Mouse (Mus musculus) Muller cell, postnatal 12 days (primary cell): ENCODE measurements around the gene Negr1.

Source experiments
- DNase-seq: peaks from one replicate; pipeline ENCODE4 v3.0.0-alpha.2; 2015; ENCODE audit errors: inconsistent ontology term

Negr1 gene

DNA sequence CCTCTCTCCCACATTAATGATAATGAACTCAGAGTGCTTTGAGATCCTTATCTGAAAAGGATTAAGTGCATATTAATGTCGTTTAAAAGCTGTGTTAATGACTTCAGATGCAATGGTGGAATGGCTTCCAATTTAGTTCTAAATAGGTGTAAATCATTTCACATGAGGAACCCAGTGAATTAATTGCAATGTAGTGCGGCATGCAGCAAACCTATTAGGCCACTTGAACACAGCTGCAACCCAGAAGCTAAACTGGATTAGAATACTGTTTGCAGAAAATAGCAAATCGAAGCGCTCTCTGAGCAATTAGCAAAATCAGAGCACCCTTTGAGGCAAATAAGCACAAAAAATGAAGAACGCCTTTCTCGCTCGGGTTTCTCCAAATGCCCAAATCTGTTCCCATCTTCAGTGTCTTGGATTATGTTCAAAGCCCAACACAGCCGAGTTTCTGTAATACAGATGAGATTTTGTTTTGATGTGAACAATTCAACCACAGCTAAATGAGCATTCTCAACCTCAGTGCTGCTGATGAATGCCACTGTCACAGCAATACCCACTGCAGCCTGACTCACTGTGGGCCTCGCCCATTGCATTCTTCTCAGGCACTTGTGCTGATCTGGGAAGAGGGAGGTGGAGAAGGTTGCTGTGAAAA, 342.5 kb downstream of the Negr1 start:
- peak; percentile 95 for DNase-seq

DNA sequence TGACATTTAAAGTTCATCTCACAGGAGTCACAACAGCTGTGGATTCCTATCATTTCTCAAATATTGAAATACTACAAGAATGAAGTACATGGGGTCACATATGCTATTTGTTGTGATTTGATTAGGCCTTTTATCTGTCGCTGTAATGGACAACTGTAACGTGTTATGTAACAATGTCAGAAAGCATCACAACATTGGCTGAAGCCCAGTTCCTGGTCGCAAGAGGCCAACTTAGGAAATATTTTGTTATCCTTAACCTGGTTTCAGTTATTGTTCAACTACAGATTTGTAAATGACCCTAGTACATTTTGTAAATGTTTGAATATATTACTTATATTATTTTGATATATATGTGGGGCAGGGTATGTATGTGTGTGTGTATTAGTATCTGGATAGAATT, 351.2 kb downstream of the Negr1 start:
- DNase-seq: no peak

DNA sequence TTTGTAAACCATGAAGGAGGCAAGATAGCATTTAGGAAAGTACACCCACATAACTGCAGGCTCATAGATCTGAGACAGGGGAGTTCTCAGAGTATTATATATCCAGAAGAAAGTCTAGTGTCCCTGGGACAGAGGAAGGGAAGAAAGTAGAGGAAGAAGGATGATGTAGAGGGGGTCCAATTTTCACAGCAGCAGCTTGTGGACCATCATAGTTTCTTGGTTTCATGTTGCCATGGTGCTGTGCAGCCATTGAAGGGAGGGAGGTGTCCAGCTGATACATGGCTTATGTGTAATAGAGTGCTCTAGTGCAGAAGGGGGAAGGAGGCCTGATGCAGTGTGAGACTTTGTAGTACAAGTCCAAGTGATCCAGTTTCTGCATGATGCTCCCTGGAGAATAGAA, 359.8 kb downstream of the Negr1 start:
- DNase-seq: no peak

DNA sequence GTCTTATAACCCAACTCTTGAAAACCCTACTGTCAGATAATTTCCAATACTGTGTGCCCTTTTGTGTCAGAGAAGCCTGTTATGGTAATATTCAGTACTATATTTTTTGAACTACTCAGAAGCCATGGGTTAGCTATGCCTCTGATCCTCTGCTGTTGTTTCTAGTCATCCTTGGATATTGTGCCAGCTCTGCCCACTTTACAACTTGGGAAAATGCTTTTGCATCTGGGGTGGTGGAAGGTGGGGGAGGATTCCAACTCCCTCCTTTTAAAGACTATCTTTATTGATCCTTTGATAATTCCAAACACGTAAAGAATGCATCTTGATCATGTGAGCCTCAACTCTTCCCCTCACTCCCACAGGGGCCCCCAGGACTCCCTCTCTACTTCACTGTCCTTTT, 361.6 kb downstream of the Negr1 start:
- no peak for DNase-seq

DNA sequence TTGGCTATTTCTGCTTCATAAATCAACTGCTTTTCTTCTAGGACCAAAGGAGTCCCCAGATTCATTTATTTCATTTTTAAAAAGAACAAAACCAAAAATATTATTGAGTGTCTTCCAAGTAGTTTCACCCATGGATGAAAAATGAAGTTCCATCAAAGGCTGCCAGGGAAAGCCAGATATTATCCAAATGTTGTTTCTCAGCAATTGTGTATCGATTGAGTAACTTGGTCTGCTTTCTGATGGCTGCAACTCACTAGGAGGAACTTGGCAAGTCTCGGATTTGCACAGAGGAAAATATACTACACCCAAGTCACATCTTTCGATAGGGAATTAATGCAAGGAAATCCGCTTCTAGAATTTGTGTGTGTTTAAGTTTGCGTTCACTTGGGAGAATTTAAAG, 363.5 kb downstream of the Negr1 start:
- DNase-seq: no peak

DNA sequence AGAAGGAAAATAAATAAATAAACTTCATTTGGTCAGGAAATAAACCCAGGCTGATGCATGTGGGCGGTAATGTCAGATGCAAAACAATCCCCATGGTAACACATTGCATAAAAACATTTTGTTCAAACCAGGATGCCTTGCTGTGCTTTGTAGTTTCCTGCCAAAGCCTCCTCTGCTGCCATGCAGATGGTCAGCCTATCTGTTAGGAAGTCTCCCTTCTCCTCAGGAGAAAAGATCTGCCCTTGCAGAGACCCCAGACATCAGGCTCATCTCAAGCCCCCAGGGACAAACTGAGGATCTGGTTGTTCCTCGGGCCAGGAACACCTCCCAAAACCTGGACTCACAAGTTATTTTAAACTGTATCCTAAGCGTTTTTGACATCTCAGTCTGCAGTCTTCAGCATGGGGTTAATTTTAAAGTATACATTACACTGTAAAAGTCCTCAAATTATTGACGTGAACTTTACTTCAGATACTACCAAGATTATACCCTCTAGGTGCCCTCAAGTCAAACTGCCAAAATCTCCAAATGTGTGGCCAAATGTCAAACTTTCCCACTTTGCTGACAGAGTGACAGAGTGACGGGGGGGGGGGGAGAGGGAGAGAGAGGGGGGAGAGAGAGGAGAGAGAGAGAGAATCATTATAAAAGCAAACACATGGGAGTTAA, 366.9 kb downstream of the Negr1 start:
- no peak for DNase-seq

DNA sequence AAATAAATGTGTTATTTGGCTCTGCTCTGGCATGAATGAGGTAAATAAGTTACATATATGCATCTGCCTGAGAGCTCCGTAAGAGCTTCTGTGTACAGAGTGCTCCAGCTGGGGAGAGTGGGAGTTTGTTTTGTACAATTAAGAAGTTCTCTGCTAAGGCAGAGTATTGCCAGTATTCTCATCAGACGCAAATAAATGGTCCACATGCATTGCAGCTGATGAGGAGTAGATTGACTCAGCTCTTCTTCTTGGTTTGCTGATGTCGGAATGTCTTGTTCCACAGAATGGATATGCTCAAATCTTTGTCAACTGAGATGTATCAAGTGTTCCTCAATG, 367.4 kb downstream of the Negr1 start:
- no peak for DNase-seq

DNA sequence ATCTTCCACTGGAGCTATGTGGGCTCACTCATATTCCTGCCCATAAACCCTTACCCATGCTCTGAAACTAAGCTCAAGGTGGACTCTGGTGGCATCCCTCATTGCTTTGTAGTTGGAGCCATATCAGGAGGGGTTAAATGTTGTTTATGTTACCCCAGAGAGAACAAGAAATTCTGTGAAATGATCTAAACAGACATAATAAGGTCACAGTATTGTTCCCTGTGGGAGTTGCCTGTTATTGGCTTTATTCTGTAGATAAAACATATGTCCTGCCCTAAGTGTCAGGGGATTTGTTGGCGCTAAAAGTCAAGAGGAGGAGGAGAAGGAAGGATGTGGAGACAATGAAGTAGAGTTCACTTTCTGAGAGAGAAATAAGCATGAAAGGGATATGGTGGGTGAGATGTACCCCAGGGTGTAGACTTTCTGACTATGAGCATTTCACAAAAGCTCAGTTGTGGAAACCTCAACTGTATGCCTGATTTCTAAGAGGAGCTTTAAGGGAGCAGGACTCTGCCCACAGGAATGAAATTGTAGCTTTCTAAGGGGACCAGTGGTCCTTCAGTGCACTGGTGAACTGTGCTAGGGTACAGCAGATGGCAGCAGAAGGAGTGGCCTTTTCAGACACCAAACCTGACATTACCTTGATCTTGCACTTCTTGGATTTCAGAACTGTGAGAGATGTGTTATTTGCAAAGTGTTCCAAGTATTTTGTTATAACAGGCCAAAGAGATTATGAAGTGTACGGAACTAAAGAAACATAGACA, 368.3 kb downstream of the Negr1 start:
- DNase-seq: no peak

DNA sequence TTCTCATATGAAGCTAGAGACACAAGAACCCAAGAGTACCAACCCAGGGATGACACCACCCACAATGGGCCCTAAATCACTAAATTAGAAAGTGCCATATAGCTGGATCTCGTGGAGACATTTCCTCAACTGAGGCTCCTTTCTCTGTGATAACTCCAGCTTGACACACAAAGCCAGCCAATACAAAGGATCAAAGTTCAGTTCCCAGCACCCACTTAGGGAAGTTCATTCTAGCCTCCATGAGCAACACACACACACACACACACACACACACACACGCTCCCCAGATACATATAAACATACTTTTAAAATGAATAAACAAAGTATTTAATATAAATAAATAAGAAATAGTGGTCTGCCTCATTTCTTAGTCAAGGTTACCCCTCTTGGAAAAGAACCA, 369.4 kb downstream of the Negr1 start:
- no peak for DNase-seq

DNA sequence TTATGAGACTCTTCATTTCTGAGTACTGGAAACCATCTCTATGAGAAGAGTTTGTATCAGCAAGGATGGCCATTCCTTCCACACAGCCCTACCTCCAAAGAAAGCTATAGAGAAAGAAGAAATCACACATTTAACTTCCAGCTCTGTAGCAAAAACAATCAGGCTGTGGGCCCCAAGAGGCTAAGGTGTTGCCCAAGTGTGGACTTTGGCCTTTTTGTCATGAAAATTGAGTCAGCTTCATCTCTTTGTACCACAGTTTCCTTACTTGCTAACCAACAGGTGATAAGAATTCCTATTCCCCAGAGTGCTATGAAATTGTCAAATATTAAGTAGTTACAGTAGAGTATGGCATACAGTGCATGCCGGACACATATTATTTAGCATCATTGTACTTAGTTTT, 369.9 kb downstream of the Negr1 start:
- DNase-seq: no peak

DNA sequence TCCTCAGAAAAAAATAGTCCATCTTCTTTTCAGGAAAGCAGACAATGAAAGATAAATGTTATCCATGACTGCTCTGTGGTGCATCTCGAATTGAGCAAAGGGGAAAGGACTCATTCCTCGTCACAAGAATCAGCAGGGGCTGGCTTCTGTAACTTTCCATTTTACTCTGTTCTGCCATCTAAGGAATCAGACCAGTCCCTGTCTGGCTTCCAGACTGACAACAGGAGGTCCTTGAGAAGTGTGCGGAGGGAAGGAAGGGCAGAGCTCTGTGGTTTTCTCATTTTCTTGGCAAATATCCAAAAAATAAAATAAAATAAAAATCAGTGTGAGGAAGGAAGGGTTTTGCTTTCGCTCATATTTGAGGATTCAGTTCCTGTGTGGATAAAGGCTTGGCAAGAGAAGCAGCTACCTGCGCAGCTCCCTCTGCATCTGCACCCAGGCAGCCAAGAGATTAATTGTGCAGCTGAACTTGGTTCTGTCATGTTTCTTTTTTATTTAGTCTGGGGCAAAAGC, 373.2 kb downstream of the Negr1 start:
- peak; percentile 41 for DNase-seq

DNA sequence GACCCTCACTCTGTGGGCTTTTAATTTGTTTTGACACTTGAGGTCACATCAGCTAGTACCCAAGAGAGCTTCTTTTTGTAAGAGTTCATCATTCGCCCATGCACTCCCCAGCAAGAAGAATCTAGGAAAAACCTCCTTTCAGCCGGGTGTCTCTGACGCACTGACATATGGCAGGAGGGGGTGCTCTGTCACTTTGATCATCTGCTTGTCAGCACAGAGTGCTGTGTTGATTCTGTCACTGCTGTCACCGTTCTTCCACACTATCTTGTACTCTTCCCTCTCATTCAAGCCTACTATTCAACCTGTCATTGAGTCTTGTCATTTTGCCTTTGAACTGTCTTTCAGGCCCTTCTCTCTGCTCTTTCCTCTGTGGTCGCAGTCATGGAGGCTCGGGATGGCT, 385.8 kb downstream of the Negr1 start:
- no peak for DNase-seq

DNA sequence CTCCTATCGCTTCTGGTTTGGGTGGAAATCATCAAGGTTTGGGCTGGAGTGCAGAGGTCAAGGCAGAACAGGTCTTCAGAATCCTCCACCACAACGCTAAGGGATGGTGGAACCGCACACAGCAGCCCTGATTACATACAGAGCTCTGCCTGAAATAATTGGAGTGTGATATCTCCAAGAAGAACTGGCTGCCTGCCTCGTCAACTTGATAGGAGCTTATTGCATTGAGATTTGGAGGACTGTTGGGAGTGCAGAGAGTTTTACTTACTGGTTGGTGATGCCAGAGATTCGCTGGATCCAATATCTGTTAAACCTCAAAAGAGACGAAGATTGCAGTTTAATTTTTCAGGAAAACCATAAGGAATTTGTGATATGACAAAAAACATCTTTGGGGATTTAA, 391.4 kb downstream of the Negr1 start:
- no peak for DNase-seq

DNA sequence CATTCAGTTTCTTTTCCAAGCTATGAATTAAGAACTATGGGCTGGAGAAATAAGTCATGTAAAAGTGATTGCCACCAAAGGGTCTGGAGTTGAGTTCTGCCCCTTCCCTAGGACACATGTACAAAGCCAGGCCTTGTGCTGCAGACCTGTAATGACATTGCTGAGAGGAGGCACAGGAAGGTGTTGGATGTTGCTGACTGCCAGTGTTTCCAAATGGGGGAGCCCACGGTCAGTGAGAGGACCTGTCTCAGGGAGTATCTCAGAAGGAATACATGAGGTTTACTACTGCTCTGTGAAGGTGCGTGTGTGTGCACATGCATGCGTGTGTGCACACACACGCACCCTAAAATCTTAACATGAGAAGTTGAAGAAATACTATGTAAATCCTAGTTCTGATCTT, 393.5 kb downstream of the Negr1 start:
- no peak for DNase-seq

DNA sequence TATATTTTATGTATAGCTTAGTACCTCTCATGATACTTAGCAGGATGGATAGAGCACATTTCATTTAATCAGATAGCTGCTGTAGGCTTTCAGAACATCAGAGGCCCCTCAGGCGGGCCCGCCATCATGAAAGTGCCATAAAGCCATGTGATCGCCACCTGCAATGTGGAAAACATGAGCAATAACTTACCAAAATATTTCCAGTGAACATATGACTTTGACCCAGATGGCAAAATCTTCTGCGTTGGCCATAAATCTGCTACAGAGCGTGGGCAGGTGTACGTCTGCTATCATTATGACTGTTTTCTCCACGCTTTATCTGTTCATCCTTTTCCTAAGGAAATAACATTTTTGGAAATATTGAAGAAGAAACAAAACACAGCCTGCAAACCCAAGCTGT, 397.0 kb downstream of the Negr1 start:
- DNase-seq: no peak

DNA sequence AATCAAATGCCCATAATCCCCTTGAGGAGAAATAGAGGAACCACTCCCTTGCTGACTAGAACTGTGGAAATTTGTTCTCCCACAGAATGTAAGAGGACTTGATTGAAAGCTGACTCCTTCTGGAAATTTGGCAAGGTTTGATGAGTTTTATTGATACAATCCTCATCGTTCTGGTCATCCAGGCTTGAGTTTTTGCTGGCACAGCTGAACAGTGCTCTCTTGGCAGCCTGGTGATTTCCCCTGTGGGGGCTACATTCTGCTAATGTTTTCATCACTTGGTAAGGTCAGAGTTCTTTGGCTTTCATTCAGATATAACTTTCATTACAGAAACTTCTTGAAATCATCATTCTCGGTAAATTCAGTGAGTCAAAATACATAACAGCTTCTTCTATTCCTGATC, 407.2 kb downstream of the Negr1 start:
- no peak for DNase-seq

DNA sequence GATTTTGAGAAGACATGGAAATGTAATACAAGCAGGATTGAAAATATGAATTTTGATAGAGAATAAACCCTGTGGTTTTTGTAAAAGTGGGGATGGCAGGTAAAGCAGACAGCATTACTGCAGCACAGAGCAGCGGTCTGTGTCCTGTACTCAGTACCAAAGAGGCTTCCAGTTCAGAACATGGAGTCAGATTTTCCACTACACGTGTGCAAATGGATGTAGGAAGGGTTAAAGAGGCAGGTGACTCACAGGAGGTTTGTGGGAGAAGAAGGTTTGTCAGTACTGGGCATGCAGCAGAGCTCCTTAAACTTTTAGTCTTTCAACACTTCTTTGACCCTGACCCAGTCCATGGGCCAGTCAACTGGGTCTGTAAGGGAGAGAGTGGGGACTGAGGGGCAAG, 409.5 kb downstream of the Negr1 start:
- no peak for DNase-seq

DNA sequence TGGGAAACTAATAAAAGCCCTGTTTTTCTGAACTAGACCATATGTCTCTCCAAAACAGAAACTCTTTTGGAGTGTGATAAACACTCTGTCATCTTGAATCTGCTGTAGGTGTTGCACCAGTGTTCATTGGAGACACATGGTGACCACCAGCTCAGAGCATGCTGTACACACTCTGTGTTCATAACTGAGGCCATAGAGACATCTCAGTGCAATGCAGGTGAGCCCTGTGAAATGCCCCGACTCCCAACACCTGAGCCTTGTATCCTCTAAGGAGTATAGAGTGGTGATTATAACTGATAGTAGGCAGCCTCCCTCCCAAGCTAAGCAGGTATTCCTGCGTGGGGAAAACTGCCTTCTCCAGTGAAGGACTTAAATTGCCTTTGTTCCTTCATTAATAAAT, 415.2 kb downstream of the Negr1 start:
- DNase-seq: no peak

DNA sequence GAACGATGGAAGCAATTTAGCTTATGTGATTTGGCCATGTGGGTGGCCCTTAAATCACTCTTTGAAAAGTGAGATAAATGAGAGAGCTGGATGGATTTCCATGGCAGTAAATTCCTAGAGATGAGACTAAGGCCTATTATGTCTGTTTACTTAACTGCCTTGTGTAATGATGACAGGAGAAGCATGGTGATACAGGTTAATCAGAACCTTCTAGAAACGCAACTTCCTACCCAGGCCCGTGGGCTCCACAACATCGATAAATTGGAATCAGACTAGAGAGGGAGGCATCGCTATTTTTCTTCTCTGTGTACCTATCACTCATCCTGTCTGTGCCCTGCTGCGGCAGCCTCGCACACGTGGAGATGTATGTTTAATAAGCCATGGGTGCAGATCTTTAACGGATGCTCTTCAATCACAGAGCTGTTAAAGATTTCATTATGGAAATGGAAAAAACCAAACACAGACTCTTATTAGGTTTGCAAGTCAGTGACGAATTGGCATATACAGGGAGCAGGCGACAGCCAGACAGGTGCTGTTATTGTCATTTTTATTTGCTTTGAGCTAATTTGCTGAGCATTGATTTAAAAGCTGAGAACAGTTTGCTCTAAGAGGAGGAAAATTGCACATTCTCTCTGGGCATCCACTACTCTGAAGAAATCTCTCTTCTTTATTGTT, 418.6 kb downstream of the Negr1 start:
- no peak for DNase-seq

DNA sequence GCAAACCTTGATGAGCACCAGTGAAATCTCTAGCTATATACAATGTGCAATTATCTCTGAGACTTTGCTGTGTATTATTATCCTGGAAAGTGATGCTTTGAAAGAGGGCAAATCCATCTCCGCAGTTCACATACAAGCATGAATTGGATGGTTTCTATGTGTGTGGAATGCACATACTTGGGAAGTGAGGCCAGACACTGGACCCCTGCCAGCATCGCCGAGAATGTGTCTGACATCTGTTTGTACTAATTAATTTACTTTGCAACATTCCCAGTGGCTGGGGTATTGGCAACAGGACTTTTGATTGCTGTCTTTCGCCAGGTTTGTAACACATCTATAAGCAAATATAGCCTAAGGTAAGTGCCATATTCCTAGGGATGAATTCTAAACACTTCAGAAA, 420.5 kb downstream of the Negr1 start:
- DNase-seq: peak; percentile 95

DNA sequence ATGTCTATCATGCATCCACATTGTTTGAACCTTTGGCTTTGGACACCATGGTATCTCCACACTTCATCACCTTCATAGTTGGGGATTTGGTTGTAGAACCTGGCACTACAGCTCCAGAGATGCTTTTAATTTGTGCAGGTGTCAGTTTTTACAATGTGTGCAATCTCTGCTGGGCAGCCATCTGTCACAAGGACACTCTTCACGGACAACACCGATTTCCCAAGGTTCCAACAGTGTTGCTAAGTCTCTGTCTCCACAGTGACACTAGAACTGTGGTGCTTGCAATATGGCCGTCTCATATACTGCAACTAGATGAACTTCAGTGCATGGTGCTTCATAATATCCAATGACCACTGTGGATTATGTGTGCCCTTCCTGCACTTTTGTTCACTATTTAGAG, 425.5 kb downstream of the Negr1 start:
- DNase-seq: no peak

DNA sequence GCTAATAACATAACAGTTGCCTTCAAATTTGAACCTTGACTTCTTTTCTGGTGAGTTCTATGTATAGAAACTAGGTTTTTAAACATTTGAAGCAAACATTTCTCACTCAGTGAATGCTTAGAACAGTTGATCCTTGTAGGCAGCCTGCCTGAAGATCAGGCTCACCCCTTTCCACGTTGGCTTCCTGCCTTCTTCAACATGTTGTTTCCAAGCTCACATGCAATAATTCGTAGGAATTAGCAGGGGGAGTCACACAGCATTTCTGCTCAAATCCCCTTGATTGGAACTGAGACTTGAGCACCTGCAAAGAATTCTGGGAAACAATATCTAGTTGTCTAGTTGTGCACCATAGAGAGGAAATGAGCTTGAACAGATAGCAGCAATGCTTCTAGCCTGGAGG, 430.6 kb downstream of the Negr1 start:
- DNase-seq: no peak

DNA sequence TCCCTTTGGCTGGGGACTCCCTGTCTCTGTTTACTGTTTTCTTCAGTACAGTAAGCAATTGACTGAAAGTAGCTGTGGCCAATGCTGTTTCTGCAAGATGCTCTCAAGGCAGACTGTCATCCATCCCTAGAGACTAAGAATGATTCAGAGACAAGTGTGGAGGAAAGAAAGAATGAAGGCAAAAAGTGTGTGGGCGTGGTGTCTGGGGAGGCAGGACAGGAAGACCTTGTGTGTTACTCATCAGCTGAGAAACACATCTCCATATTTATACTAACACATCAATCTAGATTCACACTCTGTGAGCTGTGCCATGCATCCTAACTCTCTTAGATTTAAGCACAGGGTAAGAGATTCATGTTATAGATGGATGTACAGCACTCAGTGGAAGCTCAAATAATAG, 431.2 kb downstream of the Negr1 start:
- DNase-seq: peak; percentile 54
